Mouse (Mus musculus): ENCODE data around the gene D630003M21Rik. TPM values are rescaled to one million over a fixed set of nuclear protein-coding genes. Genes with fewer than 3 reads are reported as not detected.
A peak's percentile ranks its signal among the peaks of the same experiment; 100 is the strongest.

D630003M21Rik gene
- polyA plus RNA-seq, 1 experiment from 2014 or later: 0.67 TPM

DNA sequence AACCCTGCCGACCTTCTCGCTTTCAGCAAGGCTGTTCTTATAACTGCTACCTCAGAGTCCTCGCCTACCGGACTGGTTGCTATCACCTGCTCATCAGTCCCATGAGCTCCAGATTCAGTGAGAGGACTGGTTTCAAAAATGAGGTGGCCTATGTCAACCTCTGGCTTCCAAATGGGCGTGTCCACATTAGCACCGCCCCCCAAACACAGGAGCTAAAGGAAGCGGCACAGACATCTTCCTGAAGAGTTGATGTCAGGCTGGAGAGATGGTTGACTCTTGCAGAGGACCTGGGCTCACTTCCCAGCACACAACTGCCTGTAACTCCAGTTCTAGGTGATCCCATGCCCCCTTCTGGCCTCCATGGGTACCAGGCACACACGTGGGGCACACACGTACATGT is 52.3 kb downstream of the D630003M21Rik start:
- Histone ChIP-seq H3K4me2 (ENCODE audit: low read depth, low read length) (no peak overlapping the region), H3K9ac (replicated peaks) (no peak overlapping the region), H3K27me3 (ENCODE audit: insufficient read depth, low read length) (no peaks in the 10 kb centered on the region), H3K27ac (ENCODE audit: low read depth) (peak overlapping the region; percentile 96), H3K4me1 (ENCODE audit: insufficient read depth) (peaks cover 47% of the 10 kb centered on the region), H3K4me3 (ENCODE audit: low read depth, low read length) (no peak overlapping the region), H3K36me3 (replicated peaks; ENCODE audit: insufficient read depth, low read length) (no peaks in the 10 kb centered on the region), H3K9me3 (ENCODE audit: low read length) (no peaks in the 10 kb centered on the region)
- 74% methylated on average over 9 of the region's 9 CpGs for WGBS (ENCODE audit: insufficient replicate concordance)
- no peak for TF ChIP-seq EP300 (IDR thresholded peaks at IDR 0.05; ENCODE audit: low read depth)
- DNase-seq: no peak
- ATAC-seq: no peak

DNA sequence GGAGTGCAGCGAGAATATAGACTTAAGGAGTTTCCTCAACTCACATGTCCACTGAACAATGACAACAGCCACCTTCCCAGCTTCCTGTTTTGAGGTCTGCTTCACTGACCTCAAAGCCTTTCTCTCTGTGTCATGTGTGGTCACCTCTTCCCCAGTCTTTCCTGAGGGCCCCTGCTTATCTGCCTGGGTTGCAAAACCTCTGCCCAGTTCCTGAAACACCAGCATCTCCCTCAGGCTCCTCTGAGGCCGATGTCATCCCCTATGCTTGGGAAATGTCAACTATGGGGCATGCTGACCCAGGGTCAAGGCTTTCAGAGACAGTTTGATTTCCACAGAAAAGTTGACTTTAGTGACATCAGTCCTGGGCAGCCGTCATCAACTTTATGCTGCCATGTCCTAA is 53.6 kb downstream of the D630003M21Rik start:
- 2% methylated on average over 3 of the region's 3 CpGs for WGBS (ENCODE audit: insufficient replicate concordance)
- Histone ChIP-seq H3K27me3 (ENCODE audit: insufficient read depth, low read length) (no peaks in the 10 kb centered on the region), H3K4me2 (ENCODE audit: low read depth, low read length) (peak overlapping the region; percentile 37), H3K4me3 (ENCODE audit: low read depth, low read length) (no peak overlapping the region), H3K9ac (replicated peaks) (no peak overlapping the region), H3K9me3 (ENCODE audit: low read length) (no peaks in the 10 kb centered on the region), H3K4me1 (ENCODE audit: insufficient read depth) (peaks cover 47% of the 10 kb centered on the region), H3K27ac (ENCODE audit: low read depth) (peak overlapping the region; percentile 96), H3K36me3 (replicated peaks; ENCODE audit: insufficient read depth, low read length) (no peaks in the 10 kb centered on the region)
- TF ChIP-seq EP300 (IDR thresholded peaks at IDR 0.05; ENCODE audit: low read depth) (peak; percentile 91), CTCF (IDR thresholded peaks at IDR 0.05; ENCODE audit: low read depth) (no peak)
- ATAC-seq: peak; percentile 90
- DNase-seq: peak; percentile 77

DNA sequence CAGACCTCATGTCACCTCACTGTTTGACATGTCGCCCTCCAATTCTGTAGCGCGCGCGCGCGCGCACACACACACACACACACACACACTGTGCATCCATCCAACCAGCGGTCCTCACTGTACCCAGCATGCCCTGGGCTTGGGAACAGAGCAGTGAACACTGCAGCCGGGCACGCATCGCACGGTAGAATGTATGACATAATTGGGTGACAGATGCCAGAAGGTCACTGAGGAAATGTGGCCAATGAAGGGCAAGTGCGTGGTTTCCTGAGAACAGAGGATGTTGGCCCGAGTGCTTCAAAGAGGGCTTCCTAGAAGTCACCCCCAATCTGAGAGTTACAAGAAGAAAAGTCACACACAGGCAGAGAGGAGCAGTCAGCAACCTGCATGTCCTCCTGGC is 54.1 kb downstream of the D630003M21Rik start:
- Histone ChIP-seq H3K27ac (ENCODE audit: low read depth) (peak overlapping the region; percentile 96), H3K9ac (replicated peaks) (no peak overlapping the region), H3K4me3 (ENCODE audit: low read depth, low read length) (no peak overlapping the region), H3K4me2 (ENCODE audit: low read depth, low read length) (peak overlapping the region; percentile 37), H3K9me3 (ENCODE audit: low read length) (no peaks in the 10 kb centered on the region), H3K27me3 (ENCODE audit: insufficient read depth, low read length) (no peaks in the 10 kb centered on the region), H3K36me3 (replicated peaks; ENCODE audit: insufficient read depth, low read length) (no peaks in the 10 kb centered on the region), H3K4me1 (ENCODE audit: insufficient read depth) (peaks cover 47% of the 10 kb centered on the region)
- peak; percentile 36 for ATAC-seq
- DNase-seq: peak; percentile 46
- TF ChIP-seq EP300 (IDR thresholded peaks at IDR 0.05; ENCODE audit: low read depth) (no peak), CTCF (IDR thresholded peaks at IDR 0.05; ENCODE audit: low read depth) (no peak)
- WGBS (ENCODE audit: insufficient replicate concordance): 48% methylated on average over 15 of the region's 15 CpGs

DNA sequence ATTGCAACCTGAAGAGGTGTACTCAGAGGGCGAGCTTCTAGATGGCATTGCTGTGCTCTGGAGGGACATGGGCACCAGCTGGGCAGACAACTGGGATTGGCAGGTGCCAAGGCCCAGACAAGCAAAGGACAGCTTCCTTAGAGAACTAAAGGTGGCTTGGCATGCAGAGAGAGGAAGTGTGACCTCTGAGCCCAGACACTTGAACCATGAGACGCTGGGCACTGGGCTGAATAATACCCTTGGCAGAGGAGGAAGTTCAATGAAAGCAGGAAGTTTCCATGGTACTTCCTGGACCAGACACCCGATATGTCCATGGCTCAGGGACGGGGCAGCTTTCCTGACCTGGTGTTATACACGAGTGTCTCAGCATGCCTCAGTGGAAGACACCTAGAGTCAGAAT is 54.6 kb downstream of the D630003M21Rik start:
- WGBS (ENCODE audit: insufficient replicate concordance): 36% methylated on average over 5 of the region's 5 CpGs
- TF ChIP-seq CTCF (IDR thresholded peaks at IDR 0.05; ENCODE audit: low read depth) (no peak), EP300 (IDR thresholded peaks at IDR 0.05; ENCODE audit: low read depth) (no peak)
- H3K27me3 ChIP-seq (ENCODE audit: insufficient read depth, low read length): no peaks in the 10 kb centered on the region

DNA sequence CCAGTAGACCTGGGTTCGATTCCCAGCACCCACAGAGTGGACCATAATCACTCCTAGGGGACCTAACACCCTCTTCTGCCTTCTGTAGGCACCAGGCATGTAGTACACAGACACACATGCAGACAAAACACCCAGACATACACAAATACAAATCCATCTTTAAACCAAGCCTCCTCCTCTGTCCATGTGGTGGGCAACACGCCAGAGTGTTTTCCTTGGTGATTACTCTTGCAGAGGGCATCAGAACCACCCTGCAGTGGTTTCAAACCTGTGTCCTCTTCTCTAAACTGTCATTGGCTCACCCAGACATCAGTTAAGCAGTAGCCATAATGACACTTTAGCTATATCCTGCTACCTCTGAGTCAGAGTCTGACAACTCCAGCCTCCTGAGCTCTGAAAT is 58.6 kb downstream of the D630003M21Rik start:
- Histone ChIP-seq H3K9ac (replicated peaks) (no peak overlapping the region), H3K36me3 (replicated peaks; ENCODE audit: insufficient read depth, low read length) (no peaks in the 10 kb centered on the region), H3K4me1 (ENCODE audit: insufficient read depth) (peaks cover 45% of the 10 kb centered on the region), H3K4me3 (ENCODE audit: low read depth, low read length) (no peak overlapping the region), H3K4me2 (ENCODE audit: low read depth, low read length) (no peak overlapping the region), H3K27me3 (ENCODE audit: insufficient read depth, low read length) (no peaks in the 10 kb centered on the region), H3K9me3 (ENCODE audit: low read length) (no peaks in the 10 kb centered on the region), H3K27ac (ENCODE audit: low read depth) (no peak overlapping the region)
- no peak for ATAC-seq
- 79% methylated on average over 2 of the region's 2 CpGs for WGBS (ENCODE audit: insufficient replicate concordance)
- TF ChIP-seq EP300 (IDR thresholded peaks at IDR 0.05; ENCODE audit: low read depth) (no peak), CTCF (IDR thresholded peaks at IDR 0.05; ENCODE audit: low read depth) (no peak)
- no peak for DNase-seq

More for the DNA sequence above, 54.6 kb downstream of the D630003M21Rik start:
- H3K9me3 ChIP-seq (ENCODE audit: low read length): no peaks in the 10 kb centered on the region
- H3K4me1 ChIP-seq (ENCODE audit: insufficient read depth): peaks cover 44% of the 10 kb centered on the region
- no peak overlapping the region for H3K9ac ChIP-seq (replicated peaks)
- H3K4me2 ChIP-seq (ENCODE audit: low read depth, low read length): peak overlapping the region; percentile 37
- DNase-seq (no peak), ATAC-seq (no peak)
- no peaks in the 10 kb centered on the region for H3K36me3 ChIP-seq (replicated peaks; ENCODE audit: insufficient read depth, low read length)
- H3K27ac ChIP-seq (ENCODE audit: low read depth): peak overlapping the region; percentile 96
- H3K4me3 ChIP-seq (ENCODE audit: low read depth, low read length): no peak overlapping the region

DNA sequence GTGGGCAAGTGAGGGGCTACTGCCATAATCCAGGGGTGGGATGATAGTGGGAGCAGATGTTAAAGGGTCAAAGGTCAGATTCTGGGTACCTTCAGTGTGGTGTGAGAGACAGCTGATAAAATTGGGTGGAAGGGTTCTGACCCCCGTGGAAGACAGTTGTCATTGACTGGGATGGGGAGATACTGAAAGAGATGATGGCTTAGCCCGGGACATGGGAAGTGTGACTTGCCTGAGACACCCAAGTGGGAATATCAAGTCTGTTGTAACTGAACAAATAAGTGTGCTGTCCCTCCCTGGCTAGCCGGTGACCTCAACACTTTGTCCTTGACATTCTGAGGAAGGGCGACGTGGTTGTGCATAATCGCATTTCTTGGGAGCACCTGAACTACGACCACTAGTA is 59.3 kb downstream of the D630003M21Rik start:
- Histone ChIP-seq H3K9me3 (ENCODE audit: low read length) (no peaks in the 10 kb centered on the region), H3K27ac (ENCODE audit: low read depth) (no peak overlapping the region), H3K36me3 (replicated peaks; ENCODE audit: insufficient read depth, low read length) (no peaks in the 10 kb centered on the region), H3K4me2 (ENCODE audit: low read depth, low read length) (no peak overlapping the region), H3K9ac (replicated peaks) (no peak overlapping the region), H3K4me3 (ENCODE audit: low read depth, low read length) (no peak overlapping the region), H3K27me3 (ENCODE audit: insufficient read depth, low read length) (no peaks in the 10 kb centered on the region), H3K4me1 (ENCODE audit: insufficient read depth) (peaks cover 45% of the 10 kb centered on the region)
- WGBS (ENCODE audit: insufficient replicate concordance): 65% methylated on average over 7 of the region's 7 CpGs
- DNase-seq (no peak), ATAC-seq (no peak)
- no peak for TF ChIP-seq EP300 (IDR thresholded peaks at IDR 0.05; ENCODE audit: low read depth)
- TF ChIP-seq CTCF (IDR thresholded peaks at IDR 0.05; ENCODE audit: low read depth): no peak

DNA sequence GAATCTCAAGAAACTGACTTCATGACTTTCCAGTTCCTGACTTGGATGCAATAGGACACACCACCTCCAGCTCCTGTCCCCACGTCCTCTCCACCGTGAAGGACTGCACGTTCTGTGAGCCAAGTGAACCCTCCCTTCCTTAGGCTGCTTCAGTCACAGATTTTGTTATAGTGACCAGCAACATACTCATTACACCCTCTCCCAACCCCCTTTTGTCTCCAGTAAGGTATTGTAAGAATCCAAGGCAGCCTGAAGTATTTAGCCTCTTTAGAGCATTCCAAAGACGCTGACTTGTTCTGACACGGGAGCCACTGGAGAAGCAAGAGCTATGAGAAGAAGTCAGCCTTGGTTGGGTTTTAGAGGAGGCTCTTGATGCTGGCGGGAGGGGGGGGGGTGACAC is 59.7 kb downstream of the D630003M21Rik start:
- Histone ChIP-seq H3K9ac (replicated peaks) (no peak overlapping the region), H3K4me1 (ENCODE audit: insufficient read depth) (peaks cover 42% of the 10 kb centered on the region), H3K27ac (ENCODE audit: low read depth) (no peak overlapping the region), H3K36me3 (replicated peaks; ENCODE audit: insufficient read depth, low read length) (no peaks in the 10 kb centered on the region), H3K4me3 (ENCODE audit: low read depth, low read length) (no peak overlapping the region), H3K4me2 (ENCODE audit: low read depth, low read length) (no peak overlapping the region), H3K27me3 (ENCODE audit: insufficient read depth, low read length) (no peaks in the 10 kb centered on the region), H3K9me3 (ENCODE audit: low read length) (no peaks in the 10 kb centered on the region)
- 78% methylated on average over 6 of the region's 6 CpGs for WGBS (ENCODE audit: insufficient replicate concordance)
- ATAC-seq: no peak
- TF ChIP-seq CTCF (IDR thresholded peaks at IDR 0.05; ENCODE audit: low read depth): no peak
- TF ChIP-seq EP300 (IDR thresholded peaks at IDR 0.05; ENCODE audit: low read depth): no peak
- no peak for DNase-seq
